Mouse (Mus musculus) heart, adult 10 weeks (tissue): Measurements from ENCODE around the gene Dand5. TPM values are rescaled to one million over a fixed set of nuclear protein-coding genes. Genes with fewer than 3 reads are reported as not detected.

Experiments used
- polyA plus RNA-seq: library from polyadenylated mRNA; stranded (reverse); fragments of 350-450 nt; fragmentation: Illumina TruSeq; extraction: RNeasy Lipid Tissue Mini Kit (QIAGEN cat#74804); gene quantifications from one replicate; pipeline ENCODE4 v1.2.3, GENCODE M21; 2014; ENCODE audit warnings: low read depth, low replicate concordance

Gene Dand5
- 14.0 TPM for polyA plus RNA-seq

DNA sequence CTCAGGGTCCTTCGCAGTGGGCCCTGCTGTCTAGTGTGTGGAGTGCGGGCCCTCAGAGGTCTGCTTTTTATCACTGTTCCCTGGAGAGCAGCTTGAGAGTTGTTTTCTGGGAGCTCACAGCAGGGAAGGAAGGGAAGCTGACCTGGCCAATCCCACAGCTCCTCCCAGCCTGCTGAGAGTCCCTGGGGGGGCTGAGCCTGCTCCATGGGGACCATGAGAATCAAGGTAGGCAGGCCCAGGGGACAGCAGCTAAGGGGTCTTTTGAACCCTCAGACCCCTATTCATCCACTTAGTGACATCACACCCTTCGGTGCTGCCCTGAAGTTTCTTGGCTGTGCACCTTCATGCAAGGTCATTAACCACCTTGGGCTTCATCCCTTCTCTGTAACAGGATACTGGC is at the start of gene Dand5:
TSS of gene Dand5 (minus strand) at position 101 of the 400 bp plus-strand sequence.

GRCm38 (mm10) chr8:84871376-84872308 is 49.0 kb upstream of the Dand5 start, which contains the start of gene Syce2:
Syce2 (plus strand) TSS chr8:84872111.

GRCm38 (mm10) chr8:84856864-84857441 is 34.3 kb upstream of the Dand5 start, which contains the start of gene Farsa:
Farsa (plus strand) TSS chr8:84856989.

DNA sequence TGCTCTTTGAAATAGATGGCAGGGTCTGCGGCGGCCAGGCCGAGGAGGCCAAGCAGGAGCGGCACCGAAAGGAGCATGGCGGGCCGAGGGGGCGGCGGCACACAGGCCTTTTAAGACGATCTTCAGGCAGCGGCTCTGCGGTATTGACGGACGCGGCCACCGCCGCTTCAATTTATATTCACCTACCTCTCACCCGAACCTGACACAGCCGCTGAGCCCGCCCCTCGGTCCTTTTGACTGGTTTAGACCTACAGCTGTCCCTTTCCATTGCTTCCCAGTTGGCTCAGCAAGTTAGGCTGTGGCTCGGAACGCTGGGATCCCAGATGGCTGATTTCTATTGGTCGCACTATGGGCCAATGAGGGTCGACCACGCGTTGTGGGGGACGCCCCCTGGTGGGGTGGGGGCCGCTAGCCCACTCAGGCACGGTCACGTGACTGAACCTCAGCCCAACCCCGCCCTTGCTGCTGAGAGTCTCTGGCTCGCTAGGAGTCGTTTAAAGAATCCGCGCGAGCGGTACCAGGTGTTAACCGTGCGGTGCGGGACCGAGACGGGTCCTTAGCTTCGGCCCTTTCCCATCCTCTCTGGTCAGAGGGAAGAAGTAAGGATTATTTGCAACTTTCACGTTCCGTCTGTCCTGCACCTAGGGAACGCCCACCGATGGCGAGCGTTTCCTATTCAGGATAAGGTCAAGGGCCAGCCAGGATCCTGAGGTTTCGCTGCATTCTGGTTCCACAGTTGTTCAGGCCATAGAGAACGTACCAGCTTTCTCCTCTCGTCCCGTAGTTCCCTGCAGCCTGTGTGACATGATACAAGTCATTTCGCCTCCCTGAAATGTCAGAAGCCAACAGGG is 24.3 kb upstream of the Dand5 start, which contains the start of gene Calr:
TSS of gene Calr (minus strand) at position 213 of the 851 bp plus-strand sequence.

GRCm38 (mm10) chr8:84840248-84840999 is 17.8 kb upstream of the Dand5 start, which contains the start of gene Rad23a:
Rad23a (minus strand) TSS chr8:84840665.

GRCm38 (mm10) chr8:84831490-84831889 is 8.9 kb upstream of the Dand5 start, which contains the start of gene Gadd45gip1:
Gadd45gip1 (plus strand) TSS chr8:84831522.

DNA sequence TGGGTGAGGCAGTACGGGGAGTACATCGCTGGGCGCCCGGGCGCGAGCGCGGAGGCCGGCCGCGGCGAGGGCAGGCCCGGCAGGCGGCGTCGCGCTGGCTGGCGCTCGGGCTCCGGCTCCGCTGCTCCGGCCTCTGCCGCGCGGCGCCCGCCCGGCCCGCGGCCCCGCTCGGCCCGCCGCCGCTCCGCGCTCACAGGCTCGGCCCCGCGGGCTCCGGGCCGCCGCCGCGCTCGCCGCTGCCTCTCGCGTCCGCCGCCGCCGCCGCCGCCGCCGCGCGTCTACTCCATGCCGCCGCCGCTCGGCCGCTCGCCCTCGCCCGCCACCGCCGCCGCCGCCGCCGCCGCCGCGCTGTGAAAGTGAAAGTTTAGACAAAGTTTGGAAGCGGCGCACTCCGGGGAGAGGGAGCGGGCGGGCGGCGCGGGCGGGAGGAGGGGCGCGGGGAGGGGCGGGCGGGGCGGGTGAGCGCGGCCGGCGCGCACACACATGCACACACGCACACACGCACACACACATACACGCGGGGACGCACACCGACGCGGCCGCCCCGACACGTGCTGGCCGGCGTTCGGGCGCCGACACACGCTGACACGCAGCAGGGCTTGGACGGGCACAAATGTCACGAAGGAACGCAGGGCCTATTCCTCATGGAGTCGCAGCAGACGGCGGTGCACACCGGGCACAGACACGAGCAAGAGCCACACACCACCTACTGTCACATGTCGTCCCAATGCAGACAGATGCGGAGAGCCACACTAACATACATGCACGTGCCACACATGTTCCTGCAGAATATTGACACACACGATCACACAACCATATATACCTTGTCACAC is 22.4 kb downstream of the Dand5 start, which contains the start of gene Nfix:
TSS of gene Nfix (minus strand) at position 346 of the 833 bp plus-strand sequence.

Other genes starting within 250 kb of the Dand5 start
- gene Ier2, start 160.0 kb downstream of the Dand5 start, polyA plus RNA-seq, result 19.2 TPM
- 39.8 TPM for gene Trmt1, start 136.5 kb downstream of the Dand5 start, polyA plus RNA-seq
- gene Nacc1, start 135.0 kb downstream of the Dand5 start, polyA plus RNA-seq, result 25.1 TPM
- 3.0 TPM for gene Lyl1, start 121.4 kb downstream of the Dand5 start, polyA plus RNA-seq
- not detected for gene G430095P16Rik, start 99.8 kb downstream of the Dand5 start, polyA plus RNA-seq
- 84.9 TPM for gene Nfix, start 22.5 kb downstream of the Dand5 start, polyA plus RNA-seq
- 28.8 TPM for gene Gadd45gip1, start 8.7 kb upstream of the Dand5 start, polyA plus RNA-seq
- gene Rad23a, start 17.8 kb upstream of the Dand5 start, polyA plus RNA-seq, result 101 TPM
- 330 TPM for gene Calr, start 24.1 kb upstream of the Dand5 start, polyA plus RNA-seq
- gene Farsa, start 34.2 kb upstream of the Dand5 start, polyA plus RNA-seq, result 26.7 TPM
- gene Syce2, start 49.3 kb upstream of the Dand5 start, polyA plus RNA-seq, result 0.92 TPM
- 84.6 TPM for gene Gcdh, start 71.1 kb upstream of the Dand5 start, polyA plus RNA-seq
- gene Klf1, start 79.1 kb upstream of the Dand5 start, polyA plus RNA-seq, result 0.29 TPM
- gene Dnase2a, start 85.7 kb upstream of the Dand5 start, polyA plus RNA-seq, result 9.4 TPM
- gene Mast1, start 114.5 kb upstream of the Dand5 start, polyA plus RNA-seq, result 0.13 TPM
- gene Rtbdn, start 124.2 kb upstream of the Dand5 start, polyA plus RNA-seq, result not detected
- gene Gm49661, start 146.6 kb upstream of the Dand5 start, polyA plus RNA-seq, result not detected
- gene Prdx2, start 146.8 kb upstream of the Dand5 start, polyA plus RNA-seq, result 451 TPM
- 30.6 TPM for gene Rnaseh2a, start 146.9 kb upstream of the Dand5 start, polyA plus RNA-seq
- 16.7 TPM for gene Junb, start 155.9 kb upstream of the Dand5 start, polyA plus RNA-seq
- 3.5 TPM for gene Hook2, start 167.8 kb upstream of the Dand5 start, polyA plus RNA-seq
- gene Best2, start 191.7 kb upstream of the Dand5 start, polyA plus RNA-seq, result not detected
- gene Asna1, start 202.5 kb upstream of the Dand5 start, polyA plus RNA-seq, result 85.3 TPM
- gene Trir, start 204.0 kb upstream of the Dand5 start, polyA plus RNA-seq, result 63.4 TPM
- gene Tnpo2, start 214.1 kb upstream of the Dand5 start, polyA plus RNA-seq, result 18.9 TPM
- gene Fbxw9, start 237.2 kb upstream of the Dand5 start, polyA plus RNA-seq, result 4.0 TPM
- gene Gm5741, start 245.2 kb upstream of the Dand5 start, polyA plus RNA-seq, result not detected
- 30.4 TPM for gene Dhps, start 248.9 kb upstream of the Dand5 start, polyA plus RNA-seq